Mouse (Mus musculus) granulocyte monocyte progenitor cell, adult 5-6 weeks (primary cell): ENCODE results near the gene Ercc6. TPM values are rescaled to one million over a fixed set of nuclear protein-coding genes. Genes with fewer than 3 reads are reported as not detected.

ENCODE experiments used
- ATAC-seq: replicated peaks from 2 replicates; pipeline ENCODE4 v1.8.0; 2016; ENCODE audit warnings: mild to moderate bottlenecking, moderate TSS enrichment, inconsistent platforms; ENCODE audit not compliant: poor library complexity, severe bottlenecking
- total RNA-seq, 2 experiments: library from RNA; stranded (forward) in 1 of 2; stranded (reverse) in 1 of 2; fragments of 200-712, 200-1000 nt in 1 of 2; fragments of >200 nt in 1 of 2; fragmentation: Nextera tagmentation in 1 of 2; gene quantifications; 2 replicates each; pipeline ENCODE4 v1.2.3; 2014 to 2017

The Ercc6 gene
- 26.8 TPM in 2 replicates for total RNA-seq (2014; fragmentation: Nextera tagmentation)
- 28.2 and 29.3 TPM in 2 replicates for total RNA-seq (2017)

- peak; percentile 69 for ATAC-seq
Observed at GRCm38 (mm10) chr14:32513336-32514032, at the start of gene Ercc6. Ercc6 (plus strand) TSS chr14:32513521.

GRCm38 (mm10) chr14:32464601-32465505, 48.5 kb upstream of the Ercc6 start, which contains the start of gene Slc18a3:
Slc18a3 (minus strand) TSS chr14:32464850.
- peak; percentile 28; the same call in 1 of the 2 replicates for ATAC-seq

GRCm38 (mm10) chr14:32465506-32465870, 47.8 kb upstream of the Ercc6 start:
- no peak for ATAC-seq

- ATAC-seq: no peak
Observed at GRCm38 (mm10) chr14:32465889-32466288, 47.4 kb upstream of the Ercc6 start, which contains the start of gene Chat. Chat (minus strand) TSS chr14:32465989.

GRCm38 (mm10) chr14:32467606-32468005, 45.7 kb upstream of the Ercc6 start:
- ATAC-seq: no peak; the same call in 1 of the 2 replicates

GRCm38 (mm10) chr14:32472996-32473395, 40.3 kb upstream of the Ercc6 start:
- ATAC-seq: peak; percentile 35; the same call in 1 of the 2 replicates

GRCm38 (mm10) chr14:32476559-32476958, 36.8 kb upstream of the Ercc6 start:
- no peak for ATAC-seq

- no peak for ATAC-seq
Observed at GRCm38 (mm10) chr14:32477581-32477980, 35.7 kb upstream of the Ercc6 start.

- peak; percentile 84 for ATAC-seq
Observed at GRCm38 (mm10) chr14:32482061-32482460, 31.3 kb upstream of the Ercc6 start.

- ATAC-seq: peak; percentile 79
Observed at GRCm38 (mm10) chr14:32492521-32492920, 20.8 kb upstream of the Ercc6 start.

GRCm38 (mm10) chr14:32496115-32496850, 17.0 kb upstream of the Ercc6 start:
- ATAC-seq: peak; percentile 60

- ATAC-seq: no peak
Observed at GRCm38 (mm10) chr14:32501303-32501702, 12.0 kb upstream of the Ercc6 start.

GRCm38 (mm10) chr14:32502764-32503688, 10.3 kb upstream of the Ercc6 start:
- ATAC-seq: peak; percentile 88

- ATAC-seq: no peak
Observed at GRCm38 (mm10) chr14:32503897-32504296, 9.4 kb upstream of the Ercc6 start.

GRCm38 (mm10) chr14:32506329-32506728, 7.0 kb upstream of the Ercc6 start:
- ATAC-seq: no peak

GRCm38 (mm10) chr14:32507216-32507615, 6.1 kb upstream of the Ercc6 start:
- no peak for ATAC-seq

GRCm38 (mm10) chr14:32508105-32508835, 5.1 kb upstream of the Ercc6 start:
- ATAC-seq: peak; percentile 38

- peak; percentile 76 for ATAC-seq
Observed at GRCm38 (mm10) chr14:32509443-32509961, 3.8 kb upstream of the Ercc6 start.
